Mouse (Mus musculus) stomach, postnatal 0 days (tissue): ENCODE measurements at regions not wholly inside any gene's neighbourhood (a gene's known extent, or its start where the extent isn't known, plus 50 kb on each side); places are given as distances from the start of the nearest gene placed in this dataset.

Experiments
- ATAC-seq: fragments of 200-750 bp; cut with Nextera tagmentation; 2 replicates; pipeline ENCODE4 v1.8.0; 2017; ENCODE audit not compliant: low FRiP score, low TSS enrichment
- DNase-seq: peaks from one replicate; pipeline ENCODE4 v3.0.0-alpha.2; 2016; ENCODE audit warnings: low spot score
- H3K27ac ChIP-seq: fragments of 300-500 bp; sonication (generic); replicated peaks from 2 replicates; pipeline ENCODE4 v1.5.1; 2014; ENCODE audit warnings: mild to moderate bottlenecking, control low read depth
- H3K27me3 ChIP-seq: fragments of 300-500 bp; sonication (generic); 2 replicates; pipeline ENCODE4 v1.6.1; 2014; ENCODE audit warnings: low read length; ENCODE audit not compliant: control insufficient read depth, insufficient read depth
- H3K36me3 ChIP-seq: fragments of 300-500 bp; sonication (generic); 2 replicates; pipeline ENCODE4 v1.6.1; 2014; ENCODE audit warnings: low read length, mixed read lengths; ENCODE audit not compliant: control insufficient read depth, insufficient read depth
- H3K4me1 ChIP-seq: fragments of 300-500 bp; sonication (generic); replicated peaks from 2 replicates; pipeline ENCODE4 v1.6.1; 2014; ENCODE audit warnings: antibody characterized with exemption; ENCODE audit not compliant: control insufficient read depth, insufficient read depth
- H3K4me2 ChIP-seq: fragments of 300-500 bp; sonication (generic); replicated peaks from 2 replicates; pipeline ENCODE4 v1.6.1; 2014; ENCODE audit warnings: low read depth, mild to moderate bottlenecking, control low read depth, moderate library complexity
- H3K4me3 ChIP-seq: fragments of 300-500 bp; sonication (generic); 2 replicates; pipeline ENCODE4 v1.5.1; 2014; ENCODE audit warnings: low read depth, low read length, control low read depth
- H3K9ac ChIP-seq: fragments of 300-500 bp; sonication (generic); 2 replicates; pipeline ENCODE4 v1.6.1; 2014; ENCODE audit warnings: mild to moderate bottlenecking, low read length, control low read depth, mixed read lengths
- H3K9me3 ChIP-seq: fragments of 300-500 bp; sonication (generic); 2 replicates; pipeline ENCODE4 v1.6.1; 2016; ENCODE audit warnings: low read length; ENCODE audit not compliant: control insufficient read depth
- CTCF ChIP-seq: IDR thresholded peaks from 2 replicates; pipeline ENCODE4 v1.5.1; 2016; ENCODE audit warnings: antibody characterized with exemption, low read depth, mild to moderate bottlenecking, moderate library complexity
- EP300 ChIP-seq: optimal IDR thresholded peaks from 2 replicates; pipeline ENCODE3; 2016; ENCODE audit warnings: antibody characterized with exemption
- WGBS: fragments of 180-500 bp; shearing (Covaris S2); extraction: QIAGEN DNeasy Blood & Tissue Kit; methylation state at CpG from one replicate; pipeline ENCODE4 v1.1.7; 2014; 5-methylcytosine and 5-hydroxymethylcytosine counted together

DNA sequence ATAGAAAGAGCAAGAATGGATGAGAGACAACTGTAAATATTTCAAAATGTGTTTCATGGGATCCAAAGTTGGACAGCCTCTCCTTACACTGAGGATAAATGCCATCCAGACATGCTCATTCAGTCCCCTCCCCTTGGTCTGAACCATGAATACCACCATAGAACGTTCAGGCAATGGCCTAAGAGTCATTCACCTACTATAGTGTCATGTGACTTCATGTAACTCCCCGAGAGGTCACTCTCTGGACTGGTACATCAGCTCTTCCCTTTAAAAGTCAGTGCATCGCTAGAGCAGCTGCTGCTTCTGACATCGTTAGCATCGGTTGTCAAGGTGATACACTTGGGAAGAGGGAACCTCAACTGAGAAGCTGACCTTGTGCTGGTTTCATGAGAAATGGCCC is 260.2 kb upstream of the Fn1 start:
- no peak overlapping the region for H3K4me3 ChIP-seq
- DNase-seq (no peak), ATAC-seq (no peak)
- no peak overlapping the region for H3K27ac ChIP-seq
- WGBS: 70% methylated on average over 5 of the region's 5 CpGs
- H3K27me3 ChIP-seq: no peaks in the 10 kb centered on the region
- H3K9ac ChIP-seq: no peak overlapping the region
- no peak for TF ChIP-seq EP300
- no peaks in the 10 kb centered on the region for H3K9me3 ChIP-seq
- no peaks in the 10 kb centered on the region; the same call in 1 of the 2 replicates for H3K4me1 ChIP-seq
- H3K36me3 ChIP-seq: no peaks in the 10 kb centered on the region
- H3K4me2 ChIP-seq: no peak overlapping the region

DNA sequence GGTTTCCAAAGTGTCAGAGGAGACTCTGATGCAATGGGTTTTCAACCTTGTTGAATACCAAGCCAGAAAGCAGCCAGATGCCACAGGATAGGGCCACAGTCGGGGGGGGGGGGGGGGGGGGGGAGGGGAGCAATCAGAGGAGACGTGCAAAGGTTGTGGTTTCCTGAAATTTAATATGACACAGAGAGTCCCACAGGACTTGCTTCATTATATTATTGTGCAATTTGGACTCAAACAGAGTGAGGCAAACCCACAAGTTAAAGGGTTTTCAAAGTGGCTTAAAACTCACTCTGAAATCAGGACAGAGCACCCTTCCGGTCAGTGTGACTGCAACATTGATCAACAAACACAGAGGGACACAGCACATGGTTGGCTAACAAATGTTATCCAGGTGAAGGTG is 259.4 kb upstream of the Fn1 start:
- no peaks in the 10 kb centered on the region for H3K9me3 ChIP-seq
- DNase-seq: no peak
- no peak overlapping the region for H3K4me3 ChIP-seq
- H3K27me3 ChIP-seq: no peaks in the 10 kb centered on the region
- WGBS: 14% methylated on average over 3 of the region's 3 CpGs
- H3K36me3 ChIP-seq: no peaks in the 10 kb centered on the region
- no peak overlapping the region for H3K4me2 ChIP-seq
- no peak overlapping the region for H3K9ac ChIP-seq
- H3K4me1 ChIP-seq: no peaks in the 10 kb centered on the region; the same call in 1 of the 2 replicates
- TF ChIP-seq EP300: no peak
- TF ChIP-seq CTCF: no peak
- no peak for ATAC-seq
- H3K27ac ChIP-seq: no peak overlapping the region

DNA sequence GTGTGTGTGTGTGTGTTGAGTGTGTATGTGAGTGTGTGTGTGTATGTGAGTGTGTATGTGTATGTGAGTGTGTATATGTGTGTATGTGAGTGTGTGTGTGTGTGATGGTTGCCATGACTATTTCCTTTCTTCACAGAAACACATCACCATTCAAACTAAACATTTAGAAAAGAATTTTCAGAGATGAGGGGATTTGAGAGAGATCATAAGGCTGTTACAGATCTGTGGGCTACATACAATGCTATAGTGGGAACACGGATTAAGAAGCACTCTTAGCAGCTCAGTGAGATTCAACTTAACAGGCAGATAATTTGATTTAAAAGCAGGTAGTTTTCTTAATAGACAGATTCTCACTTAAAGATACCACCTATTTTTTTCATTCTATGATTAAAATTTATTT is 257.1 kb upstream of the Fn1 start:
- H3K9ac ChIP-seq: no peak overlapping the region
- H3K4me1 ChIP-seq: no peaks in the 10 kb centered on the region; the same call in 1 of the 2 replicates
- 58% methylated on average over 1 of the region's 1 CpGs for WGBS
- no peaks in the 10 kb centered on the region for H3K36me3 ChIP-seq
- H3K9me3 ChIP-seq: no peaks in the 10 kb centered on the region
- TF ChIP-seq CTCF (no peak), EP300 (no peak)
- H3K27ac ChIP-seq: no peak overlapping the region
- H3K4me3 ChIP-seq: no peak overlapping the region
- DNase-seq (no peak), ATAC-seq (no peak)
- no peak overlapping the region for H3K4me2 ChIP-seq
- no peaks in the 10 kb centered on the region for H3K27me3 ChIP-seq

DNA sequence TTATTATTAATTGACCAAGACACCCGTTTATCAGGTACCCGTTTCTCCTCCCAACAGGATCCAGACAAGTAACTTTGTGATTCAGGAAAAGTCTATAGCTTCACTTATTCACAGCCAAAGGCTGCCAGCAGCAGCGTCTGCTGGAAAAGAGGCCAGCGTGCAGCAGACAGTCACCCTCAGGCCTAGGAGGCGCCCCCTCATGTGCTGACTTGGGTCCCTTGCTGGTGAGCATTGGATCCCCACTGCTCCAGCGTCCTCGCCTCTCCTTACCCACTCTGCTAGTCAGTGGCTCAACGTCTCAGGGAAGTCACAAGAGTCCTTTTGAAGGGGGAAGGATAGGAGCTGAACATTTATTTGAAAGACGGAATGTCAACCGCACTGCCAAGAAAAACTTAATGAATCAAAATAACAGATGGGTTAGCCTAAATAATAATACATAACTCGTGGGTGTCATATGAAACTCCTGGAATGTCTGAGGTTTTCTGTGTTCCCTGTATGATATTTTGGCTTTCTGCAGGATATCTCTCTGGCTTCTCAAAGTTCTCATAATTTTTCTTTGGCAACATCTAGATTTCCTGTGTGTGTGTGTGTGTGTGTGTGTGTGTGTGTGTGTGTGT is 256.6 kb upstream of the Fn1 start:
- H3K4me2 ChIP-seq: no peak overlapping the region
- H3K36me3 ChIP-seq: no peaks in the 10 kb centered on the region
- 56% methylated on average over 11 of the region's 11 CpGs for WGBS
- H3K4me3 ChIP-seq: no peak overlapping the region
- no peaks in the 10 kb centered on the region; the same call in 1 of the 2 replicates for H3K4me1 ChIP-seq
- H3K27me3 ChIP-seq: no peaks in the 10 kb centered on the region
- no peak for TF ChIP-seq EP300
- no peak for TF ChIP-seq CTCF
- no peak overlapping the region for H3K27ac ChIP-seq
- H3K9me3 ChIP-seq: no peaks in the 10 kb centered on the region
- no peak overlapping the region for H3K9ac ChIP-seq
- DNase-seq (no peak), ATAC-seq (no peak)

DNA sequence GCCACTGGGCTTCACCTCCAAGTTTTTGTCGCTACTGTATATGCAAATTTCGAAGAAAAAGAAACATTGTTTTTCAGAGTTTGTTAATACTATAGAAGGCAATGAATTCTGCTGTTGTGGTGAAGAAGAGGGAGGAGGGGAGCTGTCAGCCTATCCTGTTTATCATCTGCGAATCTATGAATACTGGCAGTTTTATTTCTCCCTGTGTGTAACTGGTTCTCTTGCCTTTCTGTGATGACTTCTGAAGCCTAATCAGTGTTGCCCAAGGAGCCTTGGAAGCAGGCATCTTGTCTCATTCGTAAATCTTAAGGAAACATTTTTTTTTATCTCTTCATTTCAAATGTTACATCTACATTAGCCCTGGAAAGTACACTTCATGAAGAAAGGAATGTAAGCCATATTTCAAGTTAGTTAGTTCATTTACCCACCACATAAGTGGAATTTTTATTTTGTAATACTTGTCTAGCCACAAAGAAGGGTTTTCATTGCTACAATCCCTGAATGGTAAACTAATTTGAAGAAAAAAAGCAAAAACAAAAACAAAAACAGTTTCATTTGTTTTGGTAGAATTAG is 251.5 kb upstream of the Fn1 start:
- no peaks in the 10 kb centered on the region; the same call in 1 of the 2 replicates for H3K4me1 ChIP-seq
- DNase-seq: no peak

More for the DNA sequence above, 251.5 kb upstream of the Fn1 start:
- no peaks in the 10 kb centered on the region for H3K36me3 ChIP-seq
- H3K4me2 ChIP-seq: no peak overlapping the region
- no peaks in the 10 kb centered on the region for H3K9me3 ChIP-seq
- no peaks in the 10 kb centered on the region for H3K27me3 ChIP-seq
- WGBS: 74% methylated on average over 4 of the region's 4 CpGs
- no peak for ATAC-seq
- H3K27ac ChIP-seq: no peak overlapping the region
- H3K9ac ChIP-seq: no peak overlapping the region
- TF ChIP-seq EP300 (no peak), CTCF (no peak)
- H3K4me3 ChIP-seq: no peak overlapping the region
